Mouse (Mus musculus) lung, postnatal 36 days (tissue): ENCODE results near the gene Pde11a.

Experiments used
- DNase-seq: peaks from one replicate; pipeline ENCODE4 v3.0.0; 2022; ENCODE audit warnings: mixed read lengths

The Pde11a gene

DNA sequence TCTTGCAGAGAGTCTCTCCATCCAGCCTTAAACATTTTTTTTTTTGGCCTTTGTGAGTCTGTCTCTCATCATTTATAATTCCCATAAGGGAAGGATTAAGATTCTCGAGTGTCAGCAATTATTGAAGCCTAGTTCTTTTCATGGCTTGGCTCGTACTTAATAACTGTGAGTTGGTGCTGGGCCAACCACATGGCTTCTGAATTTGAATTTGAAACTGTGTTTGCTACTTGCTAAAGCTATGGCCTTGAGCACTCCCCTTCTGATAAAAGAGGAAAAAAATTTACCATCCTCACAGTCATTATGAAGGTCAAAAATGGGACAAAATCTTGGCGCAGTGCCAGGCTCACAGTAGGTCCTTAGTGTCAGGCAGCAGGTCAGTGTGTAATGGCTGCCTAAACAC is 251.4 kb downstream of the Pde11a start:
- DNase-seq, result peak; percentile 21

DNA sequence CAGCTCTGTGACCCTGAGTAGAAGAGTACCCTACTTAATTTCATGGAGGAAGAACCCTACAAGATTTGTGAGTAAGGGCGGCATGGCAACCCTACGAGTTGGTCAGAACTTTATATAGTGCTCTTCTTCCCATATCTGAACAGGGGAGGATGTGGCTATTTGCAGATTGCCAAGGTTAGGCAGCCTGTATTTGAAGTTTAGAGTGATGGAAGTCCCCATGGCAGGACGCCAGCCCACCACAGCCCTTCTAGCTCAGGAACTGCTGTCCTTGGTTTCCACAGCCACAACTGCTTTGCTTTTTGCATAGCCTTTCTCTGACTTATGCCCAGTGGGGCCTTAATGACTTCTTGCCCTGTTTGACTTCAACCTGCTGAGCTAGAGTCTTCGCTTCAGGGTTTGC is 253.6 kb downstream of the Pde11a start:
- no peak for DNase-seq

DNA sequence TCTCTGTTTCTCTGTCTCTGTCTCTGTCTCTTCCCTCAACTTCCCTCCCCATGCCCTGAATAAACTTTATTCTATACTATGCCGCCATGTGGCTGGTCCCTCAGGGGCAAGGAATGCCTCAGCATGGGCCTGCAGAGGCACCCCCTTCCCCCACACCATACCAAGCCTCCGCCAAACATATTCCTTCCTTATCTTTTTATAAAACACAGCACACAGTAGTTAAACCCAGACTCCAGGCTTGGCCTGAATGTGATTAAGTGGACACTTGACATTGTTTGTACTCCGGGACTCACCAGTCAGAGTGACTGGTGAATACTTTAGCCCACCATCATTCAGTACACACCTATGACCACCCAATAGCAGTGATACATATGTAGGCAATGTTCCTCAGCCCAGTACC is 254.7 kb downstream of the Pde11a start:
- no peak for DNase-seq

DNA sequence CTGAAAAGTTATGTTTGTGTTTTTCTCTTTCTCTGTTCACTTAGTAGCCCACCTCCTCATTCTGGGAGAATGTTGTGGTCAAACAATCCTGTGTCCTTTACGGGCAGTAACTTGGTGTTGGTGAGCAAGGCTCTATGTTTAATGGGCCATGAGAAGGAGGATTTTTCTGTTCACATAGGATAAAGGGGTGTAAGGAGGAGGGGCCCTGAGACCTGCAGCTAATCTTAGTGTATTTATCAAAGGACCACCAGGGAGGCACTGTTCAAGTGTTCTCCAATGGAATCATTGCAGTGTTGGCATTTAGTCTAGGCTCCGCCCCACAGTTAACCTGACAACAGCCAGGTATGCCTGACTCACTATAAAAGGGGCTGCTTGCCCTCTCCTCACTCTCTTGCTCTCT is 255.2 kb downstream of the Pde11a start:
- no peak for DNase-seq

DNA sequence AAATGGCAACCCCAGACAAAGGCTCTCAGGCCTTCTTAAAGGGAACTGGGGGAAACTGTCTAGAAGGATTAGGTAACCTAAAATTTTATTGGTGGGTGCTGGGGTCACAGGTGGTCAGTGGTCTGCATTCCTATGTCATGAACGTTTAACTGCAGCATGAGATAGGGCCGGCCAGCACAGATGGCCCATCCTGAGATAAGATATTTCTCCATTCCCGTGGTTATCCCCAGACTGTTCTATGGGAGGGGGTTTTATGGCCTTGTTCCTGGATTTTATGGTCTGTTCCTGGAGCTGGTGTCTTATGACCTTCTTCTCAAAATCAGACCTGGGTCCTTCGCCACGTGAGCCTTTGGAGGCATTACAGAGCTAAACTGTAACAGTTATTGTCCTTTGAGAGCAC is 256.6 kb downstream of the Pde11a start:
- no peak for DNase-seq

DNA sequence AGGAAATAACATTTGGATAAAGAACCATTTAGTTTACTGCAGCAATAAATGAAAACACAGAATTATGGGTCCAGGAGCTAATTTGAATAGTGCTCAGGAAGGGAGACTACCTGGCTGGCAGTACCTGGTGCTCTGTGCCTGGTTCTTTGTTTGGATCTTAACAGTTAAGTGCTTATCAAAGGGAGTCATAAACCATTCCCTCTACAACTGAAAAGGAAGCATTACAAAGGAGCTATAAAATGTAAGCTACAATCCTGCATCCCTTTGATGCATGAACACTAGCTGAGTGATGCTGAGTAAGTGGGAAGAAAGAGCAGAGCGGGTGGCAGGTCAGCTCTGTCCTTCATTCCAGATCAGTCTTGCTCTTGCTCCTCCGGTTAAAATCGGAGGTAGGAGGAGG is 258.0 kb downstream of the Pde11a start:
- no peak for DNase-seq

DNA sequence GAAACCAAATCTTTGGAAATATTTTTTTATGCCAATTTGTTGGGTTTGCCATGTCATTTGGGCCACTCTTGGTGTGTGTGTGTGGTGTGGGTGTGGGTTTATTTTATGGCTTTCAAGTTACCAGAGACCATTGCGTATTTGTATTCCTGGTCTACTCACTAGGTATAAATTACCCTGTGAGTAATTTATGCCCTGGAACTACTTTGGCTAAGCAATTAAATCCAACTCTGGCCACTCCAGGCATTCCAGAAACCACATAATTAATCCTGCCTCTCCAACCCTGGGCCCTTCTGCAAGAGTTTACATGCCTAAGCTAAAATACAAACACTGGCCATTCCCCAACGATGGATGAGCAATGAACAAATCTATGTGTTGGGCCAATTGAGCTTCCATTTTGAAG is 261.7 kb downstream of the Pde11a start:
- DNase-seq, result no peak

DNA sequence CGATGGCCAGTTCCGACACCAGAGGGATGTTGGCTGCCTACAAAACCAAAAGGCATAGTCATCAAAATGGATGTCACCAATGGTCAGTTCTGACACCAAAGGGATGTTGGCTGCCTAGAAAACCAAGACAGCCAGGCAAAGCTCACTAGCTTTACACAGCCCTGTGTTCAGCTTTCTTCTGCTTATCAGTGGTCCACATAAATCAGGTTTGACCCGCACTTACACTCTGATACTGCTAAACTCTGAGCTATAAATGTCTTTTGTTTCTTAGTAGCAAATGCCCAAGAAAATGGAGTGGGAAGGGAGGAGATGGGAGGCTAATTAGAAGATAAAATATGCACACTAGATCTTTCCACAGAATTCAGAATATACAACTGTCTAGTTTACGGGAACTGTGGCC is 262.5 kb downstream of the Pde11a start:
- no peak for DNase-seq

DNA sequence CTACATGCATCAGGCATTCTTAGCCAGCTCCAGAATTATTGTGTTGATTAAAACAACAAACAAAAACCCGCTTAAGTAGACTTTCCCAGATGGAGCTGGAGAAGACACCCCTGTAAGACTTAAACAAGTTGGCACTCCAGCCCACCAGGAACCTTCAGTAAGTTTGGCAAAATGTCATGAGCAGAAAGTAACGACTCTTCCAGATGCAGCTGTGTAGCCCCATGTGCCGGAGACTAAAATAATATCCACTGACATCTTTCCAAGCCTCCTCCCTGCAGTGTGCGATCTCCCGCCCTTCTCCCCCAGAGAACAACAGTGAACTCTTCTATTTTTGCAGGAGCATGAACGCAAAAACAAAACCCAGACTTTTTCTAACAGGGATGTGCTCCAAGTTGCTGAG is 265.5 kb downstream of the Pde11a start:
- DNase-seq, result no peak

DNA sequence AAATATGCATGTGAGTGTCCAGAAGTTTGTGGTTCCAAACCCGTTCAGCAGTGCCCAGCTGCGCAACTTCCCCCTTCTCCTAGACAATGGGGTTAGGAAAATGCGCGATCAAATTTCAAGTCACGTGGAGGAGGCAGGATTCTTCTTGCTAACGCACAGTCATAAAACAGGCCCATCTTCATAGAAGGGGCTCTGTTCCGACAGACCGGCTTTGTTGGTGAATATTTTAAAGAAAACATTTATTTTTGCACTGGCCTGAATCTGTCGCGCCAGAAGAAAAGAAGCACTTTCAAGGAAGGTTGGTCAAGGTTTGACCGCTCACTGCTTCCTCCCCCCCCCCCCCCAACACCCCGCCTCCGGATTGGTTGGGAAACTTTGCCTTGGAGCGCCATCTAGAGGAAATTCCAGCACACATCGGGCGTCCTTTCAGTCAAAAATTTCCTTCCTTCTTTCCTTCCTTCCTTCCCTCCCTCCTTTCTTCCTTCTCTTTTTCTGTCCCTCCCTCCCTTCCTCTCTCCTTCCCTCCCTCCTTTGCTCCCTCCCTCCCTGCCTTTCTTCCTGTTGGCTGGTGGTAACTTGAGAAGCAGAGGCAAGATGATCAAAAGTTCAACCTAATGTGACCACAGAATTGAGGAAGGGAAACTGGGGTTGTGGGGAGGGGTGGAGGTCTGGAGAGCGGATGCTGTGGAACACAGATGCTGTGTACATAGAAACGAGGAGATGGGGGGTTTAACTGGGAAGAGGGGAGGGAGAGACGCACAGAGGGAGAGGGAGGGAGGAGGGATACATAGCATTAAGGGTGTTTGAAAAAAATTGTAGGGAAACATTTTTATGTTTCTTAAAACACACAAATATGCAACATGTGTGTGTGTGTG is 267.9 kb downstream of the Pde11a start:
- DNase-seq, result peak; percentile 87

DNA sequence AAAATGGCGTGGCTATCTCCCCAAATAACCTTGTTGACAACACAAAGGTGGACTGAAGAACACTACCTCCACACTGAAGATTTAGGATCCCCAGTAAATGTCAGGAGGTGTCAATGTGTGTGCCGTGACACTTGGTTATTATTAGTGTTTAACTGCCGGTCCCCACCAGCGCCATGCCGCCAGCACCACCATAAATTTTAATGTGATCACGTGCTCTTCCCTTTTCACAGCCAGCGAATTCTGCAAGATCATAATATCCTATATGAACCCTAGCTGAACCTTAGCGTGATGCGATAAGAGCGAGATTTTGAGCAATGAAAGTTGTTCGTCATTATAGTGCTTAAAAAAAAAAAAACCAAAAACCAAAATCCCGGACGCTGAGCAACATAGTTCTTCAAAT is 269.3 kb downstream of the Pde11a start:
- DNase-seq, result no peak

DNA sequence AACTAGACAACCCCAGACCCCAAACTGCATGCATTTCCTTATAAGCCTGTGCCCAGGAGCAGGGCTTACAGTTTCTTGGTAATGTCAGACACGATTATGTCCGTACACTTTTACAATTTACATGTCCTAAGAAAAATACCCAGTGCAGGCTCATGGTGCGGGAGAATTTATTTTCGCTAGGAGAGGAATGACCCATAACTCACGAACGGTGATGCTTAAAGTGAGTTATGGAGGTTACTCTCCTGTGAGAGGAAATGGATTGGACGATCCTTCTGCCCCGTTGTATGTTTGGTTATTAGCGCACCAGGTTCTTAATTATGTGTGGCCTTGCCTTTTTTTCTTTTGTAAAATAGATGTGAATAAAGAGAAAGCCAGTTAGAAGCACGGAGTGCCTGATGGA is 270.4 kb downstream of the Pde11a start:
- no peak for DNase-seq

DNA sequence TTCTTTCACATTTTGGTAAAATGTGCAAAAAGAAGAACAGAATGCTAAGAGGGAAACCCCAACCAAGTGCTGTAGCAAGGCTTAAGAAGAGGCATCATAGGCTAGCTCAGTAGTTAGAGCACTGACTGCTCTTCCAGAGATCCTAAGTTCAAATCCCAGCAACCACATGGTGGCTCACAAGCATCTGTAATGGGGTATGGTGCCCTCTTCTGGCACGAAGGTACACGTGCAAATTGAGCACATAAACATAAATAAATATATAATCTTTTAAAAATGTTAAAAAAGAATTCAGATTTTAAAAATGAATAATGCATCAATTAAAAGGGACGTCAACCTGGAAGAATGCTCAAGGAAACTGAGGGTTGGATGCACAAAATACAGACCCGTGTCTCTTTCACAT is 271.4 kb downstream of the Pde11a start:
- DNase-seq, result peak; percentile 30

DNA sequence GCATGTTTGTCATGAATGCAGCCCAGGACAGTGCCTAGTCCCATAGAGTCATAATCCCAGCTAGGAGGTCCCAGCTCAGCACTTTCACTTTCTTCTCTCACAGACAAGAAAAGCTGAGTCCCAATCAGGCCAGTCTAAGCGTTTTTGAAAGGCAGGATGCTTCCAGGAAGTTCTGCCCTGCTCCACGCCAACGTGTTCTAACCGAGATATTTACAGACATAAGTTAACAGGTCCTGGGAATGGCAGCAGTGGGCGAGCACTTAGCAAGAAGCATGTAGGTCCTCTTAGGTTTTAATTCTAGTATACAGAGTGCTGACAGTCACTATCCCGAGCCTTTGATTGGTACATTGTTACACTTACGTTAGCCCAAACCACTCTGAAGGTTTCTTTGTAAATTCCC is 273.3 kb downstream of the Pde11a start:
- DNase-seq, result peak; percentile 36

DNA sequence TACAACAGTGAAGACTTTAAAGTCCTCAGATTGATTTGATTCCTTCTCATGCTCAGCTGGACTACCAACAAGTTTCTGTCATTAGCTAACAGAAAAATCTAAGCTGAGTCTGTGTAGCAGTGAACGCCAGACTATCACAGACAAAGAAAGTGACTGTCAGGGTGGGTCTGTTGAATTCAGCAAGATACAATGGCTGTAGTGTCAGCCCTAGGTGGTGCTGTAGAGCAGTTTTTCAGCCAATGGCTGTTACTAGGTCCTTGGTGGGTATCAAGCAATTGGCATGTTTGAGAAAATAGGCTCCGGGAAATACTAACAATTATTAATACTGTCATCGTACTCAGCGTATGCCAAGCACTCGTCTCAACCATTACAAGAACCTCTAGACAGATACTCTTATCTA is 274.5 kb downstream of the Pde11a start:
- DNase-seq, result peak; percentile 82

DNA sequence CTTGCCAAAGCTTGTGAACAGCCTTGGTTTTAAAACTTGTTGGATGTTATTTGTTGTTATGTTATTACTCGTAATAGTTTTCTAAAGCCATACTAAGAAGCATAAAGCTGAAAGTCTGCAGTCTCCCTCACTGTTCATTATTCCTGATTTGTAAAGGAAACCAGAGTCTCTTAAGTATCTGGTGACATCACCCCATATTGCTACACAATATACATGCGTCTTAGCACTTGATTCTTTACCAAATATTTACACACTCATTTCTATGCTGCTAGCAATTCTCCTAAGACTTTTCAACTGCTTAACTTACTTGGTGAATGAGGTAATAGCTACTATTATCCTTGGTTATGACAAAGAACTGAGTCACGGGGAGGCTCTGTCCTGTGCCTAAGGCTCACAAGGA is 278.4 kb downstream of the Pde11a start:
- DNase-seq, result no peak

DNA sequence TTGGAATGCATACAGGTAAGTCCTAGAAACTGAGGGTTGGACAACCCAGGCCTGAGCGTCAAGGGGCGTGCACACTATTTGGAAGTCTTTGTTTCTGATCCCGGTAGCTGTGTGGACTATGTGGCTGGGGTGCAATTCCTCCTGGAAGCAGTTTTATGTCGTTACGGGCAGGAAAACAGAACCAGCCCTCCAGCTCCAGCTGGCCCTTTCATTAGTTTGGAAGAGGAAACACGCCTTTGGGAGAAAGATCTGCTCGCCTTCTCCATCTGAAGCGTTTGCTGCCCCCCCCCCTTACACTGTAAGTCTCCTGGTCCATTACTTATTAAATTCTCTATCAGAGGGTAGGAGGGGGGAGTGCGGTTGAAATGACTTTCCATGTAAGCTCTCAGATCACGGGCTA is 279.0 kb downstream of the Pde11a start:
- DNase-seq, result no peak

DNA sequence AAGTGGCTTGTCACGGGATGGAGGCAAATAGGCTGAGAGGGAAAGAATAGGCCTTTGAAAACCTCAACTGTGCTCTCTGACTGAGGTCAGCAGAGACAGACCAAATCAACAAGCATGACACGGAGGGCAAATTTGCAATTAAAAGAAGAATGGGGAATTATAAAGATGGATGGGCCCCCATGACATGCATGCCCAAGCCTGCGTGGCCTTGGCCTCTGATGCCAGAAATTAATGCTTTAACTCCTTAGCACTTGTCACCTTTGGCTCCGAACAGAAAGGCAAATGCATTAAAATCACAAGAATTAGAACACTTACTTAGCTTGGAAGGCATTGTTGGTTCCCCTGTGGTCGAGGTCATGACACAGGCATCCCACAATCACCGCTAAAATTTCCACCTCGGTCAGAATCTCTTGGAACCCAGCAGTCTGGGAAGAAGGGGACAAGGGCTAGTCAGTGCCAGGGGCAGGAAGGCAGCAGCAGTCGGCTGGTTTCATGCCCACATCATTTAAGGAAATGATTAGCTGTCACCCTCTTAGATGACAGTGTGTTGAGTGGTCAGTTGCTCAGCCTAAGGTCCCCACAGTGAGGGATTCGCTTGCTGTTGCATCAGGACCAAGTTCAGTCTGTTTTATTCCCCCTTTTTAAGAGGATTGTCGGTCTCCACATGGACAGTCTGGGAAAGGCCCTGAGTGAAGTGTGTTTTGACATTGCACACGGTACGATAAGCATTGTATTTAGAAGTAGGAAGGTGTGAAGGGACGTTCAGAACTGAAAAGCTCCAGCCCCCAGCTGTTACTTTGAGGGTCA is 279.7 kb downstream of the Pde11a start:
- no peak for DNase-seq

DNA sequence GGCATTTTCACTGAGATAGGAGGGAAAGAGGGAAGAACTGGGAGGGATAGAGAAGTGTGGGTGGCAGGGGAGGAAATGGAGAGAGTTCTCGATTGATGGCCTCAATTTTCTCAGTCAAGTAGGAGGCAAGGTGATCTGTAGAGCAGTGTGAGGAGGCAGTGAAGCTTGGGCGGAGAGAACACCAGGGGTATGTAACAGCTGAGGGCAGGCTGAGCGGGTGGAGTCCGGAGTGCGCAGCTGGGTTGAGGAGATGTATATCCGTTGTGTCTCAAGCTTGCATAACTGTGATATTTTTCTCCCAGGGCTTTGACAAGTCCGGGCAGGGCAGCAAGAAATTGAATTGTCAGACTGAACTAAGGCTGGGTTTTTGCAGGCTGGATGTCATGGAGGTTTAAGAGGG is 281.0 kb downstream of the Pde11a start:
- DNase-seq, result no peak

DNA sequence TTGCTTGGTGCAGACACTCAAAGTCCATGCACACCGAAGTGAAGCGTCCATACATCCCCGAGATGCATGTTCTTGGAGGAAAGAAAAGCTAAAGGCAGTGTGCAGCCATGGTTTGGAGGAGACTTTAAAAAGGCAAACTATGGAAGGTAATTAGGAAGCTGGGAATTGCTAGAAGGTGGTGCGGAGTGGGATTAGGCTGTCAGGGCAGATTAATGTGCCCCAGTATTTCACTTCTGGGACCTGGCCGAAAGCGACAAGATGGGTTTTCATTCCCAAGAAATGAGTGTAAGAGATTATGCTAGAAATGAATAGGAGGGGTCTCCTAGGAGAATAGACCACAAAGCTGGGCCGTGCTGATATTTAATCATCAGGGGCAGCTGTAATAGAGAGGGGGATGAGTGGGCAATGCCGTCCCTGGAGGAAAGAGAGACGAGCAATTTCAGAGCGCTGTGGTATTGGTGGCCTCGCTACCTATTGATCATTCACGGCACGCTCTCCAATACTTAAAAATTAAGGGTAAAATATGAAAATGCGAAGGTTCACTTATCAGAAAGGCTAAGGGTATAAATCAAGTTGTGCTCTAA is 284.7 kb downstream of the Pde11a start:
- DNase-seq, result no peak

DNA sequence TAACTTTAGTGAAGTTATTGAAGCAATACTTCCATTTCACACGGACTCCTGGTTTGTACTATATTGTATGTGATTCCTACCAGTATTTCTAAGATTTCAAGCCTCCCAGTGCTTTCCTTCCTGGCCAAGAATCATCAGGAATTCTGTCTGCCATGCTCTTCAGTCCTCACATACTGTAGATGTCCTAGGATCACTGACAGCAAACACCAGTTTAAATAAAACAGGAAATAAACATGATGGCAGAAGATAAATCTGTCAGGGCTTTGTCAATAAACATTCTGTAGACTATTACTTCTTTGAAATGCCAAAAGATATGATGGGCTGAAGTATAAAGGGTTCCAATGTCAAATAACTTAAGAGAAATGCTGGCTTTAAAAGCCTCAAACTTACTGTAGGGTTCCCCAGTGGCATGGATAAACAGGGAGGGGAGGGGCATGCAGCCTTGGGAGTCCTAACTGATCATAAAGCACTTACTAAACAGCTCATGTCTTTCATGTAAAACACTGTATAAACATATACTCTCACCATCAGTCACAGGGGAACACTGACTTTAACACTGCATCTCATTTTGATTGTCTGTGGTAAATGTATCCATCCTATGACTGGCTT is 285.6 kb downstream of the Pde11a start:
- no peak for DNase-seq

DNA sequence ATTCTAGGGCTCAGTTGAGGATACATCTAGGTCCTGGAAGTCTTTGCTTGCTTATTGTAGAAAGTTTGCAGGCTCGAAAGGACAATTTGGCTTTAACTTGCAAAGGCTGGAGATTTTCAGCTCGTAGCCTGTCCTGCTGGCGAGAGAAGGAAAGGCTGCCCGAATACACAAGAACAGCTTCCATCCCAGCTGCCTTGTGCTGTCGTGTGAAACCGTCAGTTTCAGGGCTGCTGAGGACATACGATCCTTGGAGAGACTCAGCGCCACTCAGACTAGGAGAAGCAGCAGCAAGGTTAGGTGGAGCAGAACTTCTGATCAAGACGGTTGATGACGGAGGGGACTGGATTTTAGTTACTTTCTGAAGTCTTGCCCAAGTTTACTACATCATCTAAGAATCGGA is 287.2 kb downstream of the Pde11a start:
- no peak for DNase-seq

DNA sequence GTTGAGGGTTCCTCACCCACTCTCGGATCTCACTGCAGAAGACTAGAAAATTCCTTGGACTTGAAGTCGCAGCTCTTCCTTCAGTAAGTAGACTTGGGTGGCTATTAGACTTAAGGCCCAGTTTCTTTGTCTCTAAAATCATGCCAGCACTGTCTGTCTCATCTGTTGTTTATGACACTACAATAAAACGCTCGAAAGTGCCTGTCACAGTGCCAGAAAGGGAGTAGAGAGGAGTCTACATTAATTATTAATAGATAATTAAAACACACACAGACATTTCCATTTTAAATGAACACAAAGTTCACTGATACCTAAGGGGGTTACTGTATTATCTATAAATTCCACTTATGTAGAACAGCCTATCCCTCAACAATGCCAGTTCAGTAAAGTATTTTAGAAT is 287.7 kb downstream of the Pde11a start:
- DNase-seq, result no peak

DNA sequence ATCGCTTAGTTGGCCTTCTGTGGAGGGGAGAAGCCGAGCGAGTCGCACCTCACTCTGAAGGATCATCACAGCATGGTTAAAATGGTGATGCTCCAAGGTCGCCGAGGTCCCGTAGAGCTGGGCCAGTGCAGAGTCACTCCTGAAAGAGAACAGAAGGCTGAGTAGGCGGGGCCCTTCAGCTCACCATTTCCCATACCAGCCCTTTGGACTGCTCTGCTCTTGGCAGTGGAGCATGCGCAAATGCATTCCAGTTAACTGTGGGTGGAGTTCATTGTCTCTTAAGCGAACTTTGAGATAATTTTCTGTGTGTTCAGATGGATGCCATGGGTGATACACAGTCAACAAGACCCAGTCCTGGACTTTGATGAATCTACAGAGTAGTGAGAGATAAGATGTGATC is 288.5 kb downstream of the Pde11a start:
- DNase-seq, result no peak
